Mouse (Mus musculus) heart, embryonic 15.5 days (tissue): ENCODE measurements around the gene Sema6b. TPM values are rescaled to one million over a fixed set of nuclear protein-coding genes. Genes with fewer than 3 reads are reported as not detected.

Experiments
- ATAC-seq: fragments of 200-750 bp; cut with Nextera tagmentation; replicated peaks from 2 replicates; pipeline ENCODE4 v1.8.0; 2017; ENCODE audit warnings: low read depth, moderate TSS enrichment; ENCODE audit not compliant: insufficient number of reproducible peaks, insufficient read depth, low FRiP score
- H3K27ac ChIP-seq: fragments of 300-500 bp; sonication (generic); 2 replicates; pipeline ENCODE4 v1.5.1; 2015; ENCODE audit warnings: mild to moderate bottlenecking, inconsistent platforms
- H3K27me3 ChIP-seq: fragments of 300-500 bp; sonication (generic); 2 replicates; pipeline ENCODE4 v1.6.1; 2015; ENCODE audit warnings: inconsistent platforms
- H3K36me3 ChIP-seq: fragments of 300-500 bp; sonication (generic); 2 replicates; pipeline ENCODE4 v1.6.1; 2015; ENCODE audit warnings: mild to moderate bottlenecking, inconsistent platforms
- H3K4me1 ChIP-seq: fragments of 300-500 bp; sonication (generic); replicated peaks from 2 replicates; pipeline ENCODE4 v1.6.1; 2015; ENCODE audit warnings: inconsistent platforms
- H3K4me2 ChIP-seq: fragments of 300-500 bp; sonication (generic); 2 replicates; pipeline ENCODE4 v1.6.1; 2015; ENCODE audit warnings: inconsistent platforms, mild to moderate bottlenecking, moderate library complexity
- H3K4me3 ChIP-seq: fragments of 300-500 bp; sonication (generic); 2 replicates; pipeline ENCODE4 v1.5.1; 2015; ENCODE audit warnings: mild to moderate bottlenecking, inconsistent platforms
- H3K9ac ChIP-seq: fragments of 300-500 bp; sonication (generic); 2 replicates; pipeline ENCODE4 v1.6.1; 2015; ENCODE audit warnings: mild to moderate bottlenecking, inconsistent platforms
- H3K9me3 ChIP-seq: fragments of 300-500 bp; sonication (generic); replicated peaks from 2 replicates; pipeline ENCODE4 v1.6.1; 2016; ENCODE audit warnings: inconsistent platforms
- WGBS: fragments of 180-500 bp; shearing (Covaris S2); methylation state at CpG from one replicate; pipeline ENCODE4 v1.1.7; 2015; ENCODE audit warnings: mixed read lengths; 5-methylcytosine and 5-hydroxymethylcytosine counted together
- polyA plus RNA-seq: library from polyadenylated mRNA; unstranded; fragments of >200 nt; fragmentation: Nextera tagmentation; extraction: Ambion mirVana; gene quantifications from 2 replicates; pipeline ENCODE4 v1.2.1, GENCODE M21; 2015

Sema6b gene
- polyA plus RNA-seq, 1 experiment from 2014 or later, result 0.92 TPM

GRCm38 (mm10) chr17:56103465-56104285 is 36.5 kb downstream of the Sema6b start:
- WGBS, result 95% methylated on average over 8 of the region's 8 CpGs
- peaks cover 46% of the 10 kb centered on the region for H3K36me3 ChIP-seq

GRCm38 (mm10) chr17:56102927-56103326 is 37.2 kb downstream of the Sema6b start:
- Histone ChIP-seq H3K9ac (no peak overlapping the region), H3K9me3 (no peaks in the 10 kb centered on the region), H3K4me2 (no peak overlapping the region), H3K36me3 (peaks cover 53% of the 10 kb centered on the region), H3K27me3 (no peaks in the 10 kb centered on the region), H3K27ac (no peak overlapping the region), H3K4me1 (peaks cover under 1% of the 10 kb centered on the region; the same call in 1 of the 2 replicates), H3K4me3 (no peak overlapping the region)
- 94% methylated on average over 9 of the region's 9 CpGs for WGBS
- ATAC-seq, result no peak

More at GRCm38 (mm10) chr17:56103465-56104285, 36.5 kb downstream of the Sema6b start:
- ATAC-seq, result no peak
- Histone ChIP-seq H3K9ac (no peak overlapping the region), H3K27ac (no peak overlapping the region), H3K4me3 (no peak overlapping the region), H3K4me1 (peaks cover 8% of the 10 kb centered on the region; the same call in 1 of the 2 replicates), H3K4me2 (no peak overlapping the region), H3K9me3 (no peaks in the 10 kb centered on the region), H3K27me3 (no peaks in the 10 kb centered on the region)

- Histone ChIP-seq H3K27ac (no peak overlapping the region), H3K27me3 (no peaks in the 10 kb centered on the region), H3K36me3 (peaks cover 61% of the 10 kb centered on the region), H3K4me2 (no peak overlapping the region), H3K4me1 (no peaks in the 10 kb centered on the region), H3K9me3 (no peaks in the 10 kb centered on the region), H3K4me3 (no peak overlapping the region), H3K9ac (no peak overlapping the region)
- no peak for ATAC-seq
- WGBS, result 93% methylated on average over 5 of the region's 5 CpGs
These were observed 38.0 kb downstream of the Sema6b start for GRCm38 (mm10) chr17:56102158-56102557.

DNA sequence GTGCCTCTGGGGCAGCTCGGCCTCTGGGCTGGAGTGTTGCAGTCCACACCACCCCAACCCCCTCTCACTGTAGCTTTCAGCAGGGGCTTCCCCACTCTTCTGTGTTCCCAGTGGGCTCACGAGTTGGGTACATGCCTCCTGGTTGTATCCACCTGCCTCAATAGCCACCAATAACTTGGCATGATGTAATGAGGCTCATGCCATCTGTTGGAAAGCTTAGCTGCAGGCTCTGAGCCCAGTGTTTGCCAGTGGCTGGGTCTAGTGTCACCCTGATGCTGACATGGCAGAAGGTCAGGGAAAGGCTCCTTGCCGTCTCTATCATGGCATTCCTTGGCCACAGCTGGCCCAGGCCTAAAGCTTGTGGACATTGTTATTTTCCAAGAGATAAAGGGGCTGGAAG is 39.3 kb downstream of the Sema6b start:
- H3K9ac ChIP-seq, result no peak overlapping the region
- H3K27me3 ChIP-seq, result no peaks in the 10 kb centered on the region
- 91% methylated on average over 3 of the region's 3 CpGs for WGBS
- ATAC-seq, result no peak
- H3K4me3 ChIP-seq, result no peak overlapping the region
- no peaks in the 10 kb centered on the region for H3K4me1 ChIP-seq
- no peak overlapping the region for H3K27ac ChIP-seq
- no peaks in the 10 kb centered on the region for H3K9me3 ChIP-seq
- H3K4me2 ChIP-seq, result no peak overlapping the region
- peaks cover 74% of the 10 kb centered on the region for H3K36me3 ChIP-seq

DNA sequence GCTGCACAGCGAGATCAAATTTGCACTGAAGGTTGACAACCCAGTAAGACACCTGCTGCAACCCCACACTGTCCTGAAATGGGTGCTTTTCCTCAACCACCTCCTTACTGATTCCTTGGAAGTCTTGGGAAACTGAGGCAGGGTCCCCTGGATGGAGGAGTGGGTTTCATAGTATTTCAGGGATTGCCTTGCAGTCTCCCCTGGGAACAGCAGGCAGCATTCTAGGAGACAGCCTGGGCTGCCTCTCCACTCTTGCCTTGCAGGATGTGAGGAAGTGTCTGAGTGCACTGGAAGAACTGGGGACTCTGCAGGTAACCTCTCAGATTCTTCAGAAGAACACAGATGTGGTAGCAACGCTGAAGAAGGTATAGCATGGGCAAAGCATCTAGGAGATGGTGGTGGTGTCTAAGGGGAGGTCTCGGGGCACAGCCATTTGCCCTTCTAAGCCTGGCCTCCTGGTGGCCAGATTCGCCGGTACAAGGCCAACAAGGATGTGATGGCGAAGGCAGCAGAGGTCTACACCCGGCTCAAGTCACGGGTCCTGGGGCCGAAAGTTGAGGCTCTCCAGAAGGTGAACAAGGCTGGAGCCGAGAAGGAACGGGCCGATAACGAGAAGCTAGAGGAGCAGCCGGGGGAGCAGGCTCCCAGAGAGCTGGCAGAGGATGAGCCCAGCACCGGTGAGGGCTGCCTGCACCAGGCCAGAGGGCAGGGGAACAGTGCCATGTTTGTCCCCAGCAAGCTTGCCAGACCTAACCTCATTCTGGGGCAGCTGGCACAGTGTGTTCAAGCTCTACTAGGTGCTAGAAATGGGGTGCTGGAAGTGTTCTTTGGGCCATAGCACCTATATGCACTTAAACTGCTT is 41.2 kb downstream of the Sema6b start:
- H3K4me1 ChIP-seq, result no peaks in the 10 kb centered on the region
- WGBS, result 91% methylated on average over 15 of the region's 15 CpGs
- H3K27ac ChIP-seq, result no peak overlapping the region
- peaks cover 84% of the 10 kb centered on the region for H3K36me3 ChIP-seq
- H3K9ac ChIP-seq, result no peak overlapping the region
- no peak for ATAC-seq
- H3K4me2 ChIP-seq, result no peak overlapping the region
- H3K9me3 ChIP-seq, result no peaks in the 10 kb centered on the region
- H3K4me3 ChIP-seq, result no peak overlapping the region
- no peaks in the 10 kb centered on the region for H3K27me3 ChIP-seq

- 89% methylated on average over 8 of the region's 8 CpGs for WGBS
These were observed 42.0 kb downstream of the Sema6b start for GRCm38 (mm10) chr17:56098180-56098579.

DNA sequence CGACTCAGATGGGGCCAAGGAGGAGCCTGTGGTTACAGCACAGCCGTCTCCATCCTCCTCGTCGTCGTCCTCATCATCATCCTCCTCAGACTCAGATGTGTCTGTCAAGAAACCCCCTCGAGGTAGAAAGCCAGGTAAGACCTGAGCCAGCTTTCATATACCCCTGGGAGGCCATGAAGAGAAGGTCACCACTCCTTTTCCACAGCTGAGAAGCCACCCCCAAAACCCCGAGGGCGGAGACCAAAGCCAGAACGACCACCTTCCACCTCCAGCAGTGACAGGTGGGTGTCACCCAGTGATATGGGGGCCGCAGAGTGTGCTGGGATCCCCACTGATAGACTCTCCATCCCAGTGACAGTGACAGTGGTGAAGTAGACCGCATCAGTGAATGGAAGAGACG is 43.3 kb downstream of the Sema6b start:
- H3K4me1 ChIP-seq, result no peaks in the 10 kb centered on the region
- no peaks in the 10 kb centered on the region for H3K27me3 ChIP-seq
- no peak overlapping the region for H3K9ac ChIP-seq
- no peak overlapping the region for H3K4me3 ChIP-seq
- no peak for ATAC-seq
- H3K27ac ChIP-seq, result no peak overlapping the region
- no peaks in the 10 kb centered on the region for H3K9me3 ChIP-seq
- peaks cover 69% of the 10 kb centered on the region for H3K36me3 ChIP-seq
- H3K4me2 ChIP-seq, result no peak overlapping the region
- 88% methylated on average over 12 of the region's 12 CpGs for WGBS

More at GRCm38 (mm10) chr17:56098180-56098579, 42.0 kb downstream of the Sema6b start:
- Histone ChIP-seq H3K4me1 (no peaks in the 10 kb centered on the region), H3K9me3 (no peaks in the 10 kb centered on the region), H3K4me2 (no peak overlapping the region), H3K27me3 (no peaks in the 10 kb centered on the region), H3K36me3 (peaks cover 82% of the 10 kb centered on the region), H3K9ac (no peak overlapping the region), H3K4me3 (no peak overlapping the region), H3K27ac (no peak overlapping the region)
- no peak for ATAC-seq

- no peaks in the 10 kb centered on the region for H3K4me1 ChIP-seq
- WGBS, result 100% methylated on average over 1 of the region's 1 CpGs
- H3K27ac ChIP-seq, result no peak overlapping the region
- H3K27me3 ChIP-seq, result no peaks in the 10 kb centered on the region
- H3K4me2 ChIP-seq, result no peak overlapping the region
- peaks cover 38% of the 10 kb centered on the region for H3K36me3 ChIP-seq
- ATAC-seq, result no peak
- H3K9ac ChIP-seq, result no peak overlapping the region
- H3K4me3 ChIP-seq, result no peak overlapping the region
- H3K9me3 ChIP-seq, result no peaks in the 10 kb centered on the region
These were observed 47.3 kb downstream of the Sema6b start for GRCm38 (mm10) chr17:56092794-56093193.

DNA sequence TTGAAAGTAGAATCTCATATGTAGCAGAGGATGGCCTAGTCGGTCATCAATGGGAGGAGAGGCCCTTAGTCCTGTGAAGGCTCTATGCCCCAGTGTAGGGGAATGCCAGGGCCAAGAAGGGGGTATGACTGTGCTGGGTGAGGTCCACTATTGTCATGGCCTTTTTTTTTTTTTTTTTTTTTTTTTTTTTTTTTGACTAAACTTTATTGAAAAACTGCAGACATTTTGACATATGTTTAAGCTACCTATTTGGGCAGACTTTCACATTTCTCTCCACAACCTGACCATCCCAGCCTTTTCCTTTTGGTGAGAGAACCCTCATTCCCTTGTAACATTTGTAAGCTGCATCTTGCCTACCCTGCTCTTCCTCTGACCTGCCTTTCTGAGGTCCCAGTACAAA is 47.8 kb downstream of the Sema6b start:
- Histone ChIP-seq H3K27me3 (no peaks in the 10 kb centered on the region), H3K4me1 (no peaks in the 10 kb centered on the region), H3K9ac (no peak overlapping the region), H3K4me3 (no peak overlapping the region), H3K27ac (no peak overlapping the region), H3K36me3 (peaks cover 33% of the 10 kb centered on the region), H3K4me2 (no peak overlapping the region), H3K9me3 (no peaks in the 10 kb centered on the region)
- 93% methylated on average over 1 of the region's 1 CpGs for WGBS
- no peak for ATAC-seq

DNA sequence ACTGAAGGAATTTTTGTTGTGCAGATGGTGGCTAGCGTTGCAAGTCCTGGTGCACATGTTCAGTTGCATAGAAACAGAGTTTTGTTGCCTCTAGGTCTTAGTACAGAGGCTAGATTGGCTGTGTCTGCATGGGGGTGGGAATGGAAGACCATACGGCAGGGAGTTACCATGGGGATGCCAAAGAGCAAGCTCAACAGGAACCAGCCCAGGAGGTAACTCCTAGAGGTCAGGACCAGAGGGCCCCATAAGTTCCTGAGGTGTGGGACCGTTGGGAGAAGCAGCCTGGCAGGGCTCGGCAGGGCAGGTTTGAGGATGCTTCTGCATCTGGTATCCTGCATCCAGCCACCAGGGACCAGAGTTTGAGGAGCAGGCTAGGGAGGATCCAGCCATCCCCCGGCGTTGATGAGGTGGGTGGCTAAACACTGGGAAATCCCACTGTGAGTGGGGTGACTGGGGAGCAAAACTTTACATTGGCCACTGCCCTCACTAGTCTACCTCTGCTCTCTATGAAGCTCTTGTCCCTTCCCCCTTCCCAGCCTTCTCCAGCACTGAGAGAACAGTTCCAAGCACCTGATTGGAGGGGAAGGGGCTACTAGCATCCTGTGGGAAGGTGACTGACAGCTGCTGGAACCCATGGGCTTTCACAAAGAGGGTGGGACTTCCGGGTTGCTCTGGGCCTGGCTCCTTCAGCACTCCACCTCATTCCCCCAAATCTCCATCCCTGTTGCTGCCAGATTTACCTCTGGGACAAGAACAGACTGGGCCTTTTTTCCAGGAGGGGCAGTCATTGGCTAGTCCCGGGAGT is 59.2 kb downstream of the Sema6b start:
- no peaks in the 10 kb centered on the region for H3K9me3 ChIP-seq
- peaks cover 13% of the 10 kb centered on the region; the same call in 1 of the 2 replicates for H3K36me3 ChIP-seq
- H3K9ac ChIP-seq, result peak overlapping the region; percentile 87
- peak overlapping the region; percentile 90 for H3K4me3 ChIP-seq
- H3K27me3 ChIP-seq, result no peaks in the 10 kb centered on the region
- H3K27ac ChIP-seq, result 0 out of 2 replicates have a peak overlapping the region, but pooled peaks have one; percentile 19
- peaks cover 27% of the 10 kb centered on the region for H3K4me1 ChIP-seq
- no peak for ATAC-seq
- H3K4me2 ChIP-seq, result peak overlapping the region; percentile 93
- 17% methylated on average over 8 of the region's 8 CpGs for WGBS

- WGBS, result 2% methylated on average over 11 of the region's 11 CpGs
- peak overlapping the region; percentile 93 for H3K4me2 ChIP-seq
- H3K4me1 ChIP-seq, result peaks cover 32% of the 10 kb centered on the region
- peak overlapping the region; percentile 78 for H3K27ac ChIP-seq
- peaks cover 8% of the 10 kb centered on the region; the same call in 1 of the 2 replicates for H3K36me3 ChIP-seq
- no peaks in the 10 kb centered on the region for H3K27me3 ChIP-seq
- H3K4me3 ChIP-seq, result peak overlapping the region; percentile 90
- peak overlapping the region; percentile 87 for H3K9ac ChIP-seq
- ATAC-seq, result no peak
- H3K9me3 ChIP-seq, result no peaks in the 10 kb centered on the region
These were observed 60.2 kb downstream of the Sema6b start for GRCm38 (mm10) chr17:56079921-56080320.
